Mouse (Mus musculus): ENCODE measurements around the gene Siglech. TPM values are rescaled to one million over a fixed set of nuclear protein-coding genes. Genes with fewer than 3 reads are reported as not detected.

Siglech gene
- polyA plus RNA-seq (2016; fragmentation: Nextera tagmentation; extraction: Ambion mirVana) = 0.42 and 0.65 TPM in 2 replicates

DNA sequence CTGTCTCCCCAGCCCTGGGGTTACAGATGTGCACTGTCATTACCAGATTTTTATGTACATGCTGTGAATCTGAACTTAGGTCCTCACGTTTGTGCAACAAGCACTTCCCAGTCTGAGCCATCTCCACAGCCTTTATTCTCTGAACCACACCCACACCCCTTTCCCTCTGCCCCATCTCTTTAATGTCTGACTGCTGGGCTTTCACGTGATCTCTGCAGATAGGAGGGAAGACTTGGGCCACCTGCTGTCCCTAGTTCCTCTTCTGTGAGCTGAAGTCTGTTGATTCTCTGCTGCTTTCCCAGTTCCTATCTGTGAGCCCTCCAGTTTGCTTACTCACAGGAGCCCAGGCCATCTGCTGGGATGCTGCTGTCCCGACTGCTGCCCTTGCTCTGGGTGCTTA is at the start of gene Siglech:
Gene Siglech (plus strand): TSS at position 253 of the 400 bp plus-strand sequence.
- no peaks in the 10 kb centered on the region for H3K27me3 ChIP-seq
- WGBS = 50% methylated on average over 3 of the region's 3 CpGs
- H3K9me3 ChIP-seq = no peaks in the 10 kb centered on the region
- H3K4me3 ChIP-seq (replicated peaks) = no peak within 1 kb of the TSS
- no peak within 1 kb of the TSS for H3K27ac ChIP-seq
- no peak within 1 kb of the TSS for H3K4me2 ChIP-seq
- H3K4me1 ChIP-seq = no peaks in the 10 kb centered on the region
- ATAC-seq (ENCODE audit: low FRiP score) = no peak
- no peaks in the 10 kb centered on the region for H3K36me3 ChIP-seq (replicated peaks)
- H3K9ac ChIP-seq = no peak within 1 kb of the TSS

DNA sequence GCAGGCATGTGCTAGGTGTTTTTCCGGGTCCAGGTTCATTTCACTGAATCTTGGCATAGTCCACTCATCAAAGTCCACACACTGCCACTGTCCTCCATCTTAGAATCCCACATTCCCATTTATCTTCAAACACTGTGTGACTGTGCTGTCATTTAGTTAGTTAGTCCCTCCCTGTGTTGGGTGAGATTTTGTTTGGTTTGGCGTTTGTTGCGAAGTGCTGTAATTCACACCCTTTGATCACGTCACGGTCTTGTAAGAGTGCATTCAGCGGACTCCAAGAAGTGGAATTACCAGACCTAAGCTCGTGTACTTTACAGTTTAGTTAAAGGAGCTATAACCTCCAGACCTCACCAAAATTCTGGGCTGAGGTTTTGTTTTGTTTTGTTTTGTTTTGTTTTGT is 45.3 kb upstream of the Siglech start:
- Histone ChIP-seq H3K4me1 (no peaks in the 10 kb centered on the region), H3K36me3 (replicated peaks) (no peaks in the 10 kb centered on the region), H3K4me2 (no peak overlapping the region), H3K4me3 (replicated peaks) (no peak overlapping the region), H3K9ac (no peak overlapping the region), H3K27ac (no peak overlapping the region), H3K9me3 (no peaks in the 10 kb centered on the region), H3K27me3 (no peaks in the 10 kb centered on the region)
- whole genome bisulfite sequencing = 74% methylated on average over 7 of the region's 7 CpGs
- ATAC-seq (ENCODE audit: low FRiP score) = no peak

DNA sequence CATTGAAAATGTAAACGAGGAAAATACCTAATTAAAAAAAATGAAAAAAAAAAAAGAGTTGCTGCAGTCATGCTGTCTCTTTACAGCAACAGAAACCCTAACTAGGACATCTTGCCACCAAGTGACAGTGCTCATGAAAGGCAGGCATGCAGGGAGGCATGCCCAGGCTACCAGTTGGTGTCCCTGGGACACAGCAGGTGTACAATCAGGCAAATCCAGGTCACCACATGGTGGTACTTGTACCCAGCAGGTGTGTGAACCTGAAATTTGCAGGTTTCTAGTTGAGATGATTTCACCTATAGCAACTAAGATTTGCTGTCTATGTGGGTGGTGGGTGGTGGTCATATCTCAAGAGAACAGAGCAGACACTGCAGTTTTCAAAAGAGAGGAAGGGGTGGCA is 39.1 kb upstream of the Siglech start:
- no peaks in the 10 kb centered on the region for H3K36me3 ChIP-seq (replicated peaks)
- H3K27ac ChIP-seq = no peak overlapping the region
- 62% methylated on average over 1 of the region's 1 CpGs for WGBS
- no peaks in the 10 kb centered on the region for H3K4me1 ChIP-seq
- H3K27me3 ChIP-seq = no peaks in the 10 kb centered on the region
- no peak overlapping the region for H3K4me2 ChIP-seq
- no peaks in the 10 kb centered on the region for H3K9me3 ChIP-seq
- ATAC-seq (ENCODE audit: low FRiP score) = no peak
- no peak overlapping the region for H3K9ac ChIP-seq
- H3K4me3 ChIP-seq (replicated peaks) = no peak overlapping the region

DNA sequence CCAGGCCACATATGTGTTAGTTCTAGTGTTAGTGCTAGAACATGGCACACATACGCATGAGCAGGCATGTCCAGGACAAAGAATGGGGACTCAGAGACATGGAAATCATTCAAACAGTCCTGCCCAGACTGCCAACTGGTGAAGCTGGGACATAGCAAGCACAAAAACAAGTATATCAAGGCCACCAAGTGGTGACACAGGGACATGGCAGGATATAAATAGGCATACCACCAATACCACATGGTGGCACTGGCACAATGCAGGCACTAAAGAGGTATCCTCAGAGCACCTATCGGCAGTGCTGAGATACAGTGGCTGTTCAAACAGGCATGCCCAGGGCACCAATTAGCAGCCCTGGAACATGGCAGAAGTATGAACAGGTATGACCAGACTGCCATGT is 33.5 kb upstream of the Siglech start:
- Histone ChIP-seq H3K27ac (no peak overlapping the region), H3K9me3 (no peaks in the 10 kb centered on the region), H3K9ac (no peak overlapping the region), H3K27me3 (no peaks in the 10 kb centered on the region), H3K4me1 (no peaks in the 10 kb centered on the region), H3K4me2 (no peak overlapping the region), H3K4me3 (replicated peaks) (no peak overlapping the region), H3K36me3 (replicated peaks) (no peaks in the 10 kb centered on the region)
- no peak for ATAC-seq (ENCODE audit: low FRiP score)
- WGBS = 84% methylated on average over 2 of the region's 2 CpGs

DNA sequence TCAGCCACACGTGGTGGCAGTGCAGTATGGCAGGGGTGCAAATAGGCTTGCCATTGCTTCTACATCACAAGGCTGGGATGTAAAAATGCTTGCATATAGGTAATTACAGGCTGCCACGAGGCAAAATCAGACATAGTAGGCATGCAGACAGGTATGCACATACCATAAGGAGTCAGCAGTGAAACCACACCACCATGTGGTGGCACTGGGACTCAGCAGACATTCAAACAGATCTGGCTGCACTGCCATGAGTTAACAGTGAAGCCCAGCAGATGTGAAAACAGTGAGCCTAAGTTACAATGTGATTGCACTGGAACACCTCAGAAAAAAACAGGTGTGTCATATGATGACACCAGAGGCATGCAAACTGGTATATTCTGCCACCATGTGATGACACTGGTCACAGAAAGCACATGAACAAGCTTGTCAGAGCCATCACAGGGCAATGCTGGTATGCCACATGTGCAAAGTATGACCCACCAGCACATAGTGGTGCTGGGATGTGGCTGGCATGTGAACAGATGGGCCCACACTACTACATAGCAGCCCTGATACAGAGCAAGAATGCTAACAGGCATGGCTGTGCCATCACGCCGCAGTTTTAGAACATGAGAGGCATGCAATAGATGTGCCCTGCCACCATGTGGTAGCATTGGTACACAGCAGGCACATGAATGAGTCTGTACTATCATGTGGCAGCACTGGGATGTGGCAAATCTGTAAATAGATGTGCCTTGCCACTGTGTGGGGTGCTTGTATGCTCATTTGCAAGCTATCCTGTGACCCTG is 30.7 kb upstream of the Siglech start:
- 55% methylated on average over 4 of the region's 4 CpGs for WGBS

DNA sequence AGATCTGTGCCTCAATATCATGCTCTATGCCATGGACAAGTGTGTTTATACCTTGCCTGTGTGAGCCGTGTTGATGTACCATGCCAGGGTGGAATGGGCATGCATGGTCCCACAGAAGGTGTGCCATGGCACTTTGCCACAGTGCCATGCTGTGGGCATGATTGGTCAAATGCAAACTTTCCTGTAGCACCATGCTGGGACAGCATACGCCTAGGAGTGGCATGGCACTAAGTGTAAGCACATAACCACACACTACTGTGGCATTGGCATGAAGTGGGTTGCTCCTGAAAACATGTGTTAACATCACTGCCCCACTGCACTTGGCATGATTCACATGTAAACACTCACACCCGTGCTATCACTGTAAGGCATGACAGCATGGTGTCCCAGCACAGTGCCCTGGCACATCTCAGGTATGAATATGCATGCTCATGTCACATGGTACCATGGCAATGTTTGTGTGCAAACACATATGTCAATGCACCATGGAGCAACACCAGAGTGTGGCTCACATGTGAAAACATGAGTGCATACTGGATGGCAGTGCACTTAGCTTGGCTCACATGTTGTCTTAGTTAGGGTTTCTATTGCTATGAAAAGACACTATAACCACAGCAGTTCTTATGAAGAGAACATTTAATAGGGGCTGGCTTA is 24.2 kb upstream of the Siglech start:
- Histone ChIP-seq H3K36me3 (replicated peaks) (no peaks in the 10 kb centered on the region), H3K27ac (no peak overlapping the region), H3K9me3 (no peaks in the 10 kb centered on the region), H3K4me1 (0 out of 2 replicates have a peak, but pooled peaks cover 6% of the 10 kb centered on the region), H3K4me3 (replicated peaks) (no peak overlapping the region), H3K4me2 (no peak overlapping the region), H3K27me3 (no peaks in the 10 kb centered on the region), H3K9ac (no peak overlapping the region)
- 85% methylated on average over 3 of the region's 3 CpGs for WGBS
- no peak for ATAC-seq (ENCODE audit: low FRiP score)

More for the DNA sequence above, 30.7 kb upstream of the Siglech start:
- Histone ChIP-seq H3K4me1 (no peaks in the 10 kb centered on the region), H3K27me3 (no peaks in the 10 kb centered on the region), H3K27ac (no peak overlapping the region), H3K36me3 (replicated peaks) (no peaks in the 10 kb centered on the region), H3K9ac (no peak overlapping the region), H3K9me3 (no peaks in the 10 kb centered on the region), H3K4me2 (no peak overlapping the region), H3K4me3 (replicated peaks) (no peak overlapping the region)
- peak; percentile 43 for ATAC-seq (ENCODE audit: low FRiP score)

DNA sequence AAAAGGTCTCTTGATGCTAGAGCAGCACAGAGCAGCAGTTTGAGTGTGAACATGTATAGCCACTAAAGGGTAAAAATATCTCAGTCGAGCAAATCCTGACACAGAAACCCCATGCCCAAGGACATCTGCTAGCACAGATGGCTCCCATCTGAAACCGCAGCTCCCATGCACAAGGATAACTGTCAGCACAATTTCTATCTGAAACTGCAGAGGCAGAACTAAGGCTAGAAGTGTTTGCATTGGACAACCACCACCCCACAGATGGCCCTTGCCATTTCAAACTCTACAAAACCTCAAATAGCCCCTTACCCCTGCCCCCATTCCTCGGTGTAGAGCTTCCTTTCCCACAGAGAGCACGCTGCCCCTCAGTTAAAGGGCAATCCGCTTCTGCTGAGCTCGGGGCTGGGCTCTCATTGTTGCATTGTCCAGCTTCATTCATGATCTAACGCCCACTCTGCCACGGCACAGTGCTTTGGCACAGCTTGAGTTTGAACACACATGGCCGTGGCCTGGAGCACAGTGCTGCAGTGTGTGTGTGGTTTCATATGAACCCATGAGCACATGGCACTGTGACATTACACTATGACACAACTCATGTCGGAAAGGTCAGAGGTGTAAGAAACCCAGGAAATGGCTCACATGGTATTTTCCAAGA is 23.3 kb upstream of the Siglech start:
- no peak overlapping the region for H3K9ac ChIP-seq
- no peak overlapping the region for H3K4me2 ChIP-seq
- H3K36me3 ChIP-seq (replicated peaks) = no peaks in the 10 kb centered on the region
- peak; percentile 49; the same call in 1 of the 2 replicates for ATAC-seq (ENCODE audit: low FRiP score)
- 0 out of 2 replicates have a peak, but pooled peaks cover 6% of the 10 kb centered on the region for H3K4me1 ChIP-seq
- H3K4me3 ChIP-seq (replicated peaks) = no peak overlapping the region
- H3K27me3 ChIP-seq = no peaks in the 10 kb centered on the region
- H3K27ac ChIP-seq = no peak overlapping the region
- no peaks in the 10 kb centered on the region for H3K9me3 ChIP-seq
- 36% methylated on average over 10 of the region's 10 CpGs for WGBS

DNA sequence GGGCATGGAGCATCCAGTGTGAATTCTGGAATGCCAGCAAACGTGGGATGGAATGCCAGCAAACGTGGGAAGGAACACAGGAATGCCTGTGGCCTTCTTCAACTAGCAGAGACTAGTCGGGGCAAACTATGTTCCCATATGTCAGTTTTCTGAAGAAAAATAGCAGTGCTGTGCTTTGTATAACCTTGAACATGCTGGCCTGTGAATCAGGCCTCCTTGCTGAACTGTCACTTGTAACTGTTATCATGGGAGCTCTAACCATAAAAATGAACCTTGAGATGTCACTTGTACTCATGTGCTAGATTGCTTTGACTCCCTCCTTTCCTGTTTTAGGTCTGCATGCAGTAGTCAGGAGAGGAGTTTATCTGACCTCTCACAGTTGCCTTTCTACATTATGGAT is 17.1 kb upstream of the Siglech start:
- H3K27ac ChIP-seq = no peak overlapping the region
- 76% methylated on average over 3 of the region's 3 CpGs for WGBS
- H3K36me3 ChIP-seq (replicated peaks) = no peaks in the 10 kb centered on the region
- no peaks in the 10 kb centered on the region for H3K9me3 ChIP-seq
- no peak overlapping the region for H3K9ac ChIP-seq
- H3K4me1 ChIP-seq = no peaks in the 10 kb centered on the region
- ATAC-seq (ENCODE audit: low FRiP score) = no peak
- no peak overlapping the region for H3K4me3 ChIP-seq (replicated peaks)
- H3K4me2 ChIP-seq = no peak overlapping the region
- H3K27me3 ChIP-seq = no peaks in the 10 kb centered on the region

DNA sequence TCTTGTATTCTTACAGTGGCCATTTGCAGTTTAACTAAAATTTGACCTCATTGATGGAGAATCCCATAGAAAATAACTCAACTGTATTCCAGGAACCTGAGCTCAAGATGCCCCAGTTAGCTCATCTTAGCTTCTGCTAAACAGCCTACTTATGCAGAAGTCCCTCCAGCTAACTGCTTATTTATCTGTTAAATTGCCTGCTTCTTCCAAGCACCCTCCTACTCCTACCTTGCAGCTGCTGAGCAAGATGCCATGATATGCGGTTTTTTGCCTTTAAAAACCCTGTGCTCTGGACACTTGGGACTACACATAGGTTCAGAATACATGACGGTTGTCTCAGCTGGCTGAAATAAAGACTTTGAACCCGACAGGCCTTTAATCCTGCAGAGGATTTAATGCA is 8.6 kb upstream of the Siglech start:
- Histone ChIP-seq H3K36me3 (replicated peaks) (no peaks in the 10 kb centered on the region), H3K27me3 (no peaks in the 10 kb centered on the region), H3K9me3 (no peaks in the 10 kb centered on the region), H3K27ac (no peak overlapping the region), H3K4me2 (no peak overlapping the region), H3K9ac (no peak overlapping the region), H3K4me1 (no peaks in the 10 kb centered on the region), H3K4me3 (replicated peaks) (no peak overlapping the region)
- no peak for ATAC-seq (ENCODE audit: low FRiP score)
- WGBS = 66% methylated on average over 3 of the region's 3 CpGs

DNA sequence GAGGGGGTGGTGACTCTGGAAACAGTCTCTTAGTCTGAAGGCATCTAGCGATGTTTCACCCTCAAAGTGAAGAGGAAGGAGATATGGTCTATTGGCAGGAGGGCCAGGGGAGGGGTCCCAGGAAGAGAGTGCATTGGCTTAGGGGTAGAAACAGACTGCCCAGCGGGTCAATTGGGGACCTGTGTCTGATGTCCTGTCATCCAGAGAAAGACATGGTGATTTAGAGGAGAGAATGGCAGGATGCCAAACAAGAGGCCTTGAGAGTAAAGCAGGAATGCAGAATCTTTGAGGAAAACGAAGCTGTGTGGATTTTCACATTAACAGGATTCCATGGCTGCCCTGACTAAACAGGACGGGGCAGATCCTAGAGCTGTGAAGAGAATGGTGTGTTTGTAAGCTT is 12.0 kb downstream of the Siglech start:
- ATAC-seq (ENCODE audit: low FRiP score) = no peak
- Histone ChIP-seq H3K4me3 (replicated peaks) (no peak overlapping the region), H3K36me3 (replicated peaks) (no peaks in the 10 kb centered on the region), H3K9ac (no peak overlapping the region), H3K27me3 (no peaks in the 10 kb centered on the region), H3K4me2 (no peak overlapping the region), H3K27ac (no peak overlapping the region), H3K9me3 (no peaks in the 10 kb centered on the region), H3K4me1 (no peaks in the 10 kb centered on the region)
- 68% methylated on average over 4 of the region's 4 CpGs for WGBS

DNA sequence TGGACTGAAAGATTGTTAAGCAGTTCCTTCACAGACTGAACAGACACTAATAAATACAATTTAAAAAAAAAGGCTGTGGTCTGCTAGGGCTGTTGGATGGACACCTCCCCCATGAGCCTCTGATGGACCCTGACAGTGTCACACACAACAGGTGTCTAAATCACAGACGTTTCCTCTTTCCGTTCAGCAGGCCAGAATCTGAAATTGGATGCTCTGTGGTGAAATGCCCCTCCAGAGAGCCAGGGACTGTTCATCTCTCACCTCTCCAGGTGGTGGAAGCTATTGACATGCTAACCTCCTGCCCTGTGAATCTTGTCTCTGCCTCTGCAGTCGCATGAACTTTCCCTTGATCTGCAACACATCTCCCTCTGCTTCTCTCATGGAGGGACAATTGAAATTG is 14.5 kb downstream of the Siglech start:
- H3K4me1 ChIP-seq = no peaks in the 10 kb centered on the region

DNA sequence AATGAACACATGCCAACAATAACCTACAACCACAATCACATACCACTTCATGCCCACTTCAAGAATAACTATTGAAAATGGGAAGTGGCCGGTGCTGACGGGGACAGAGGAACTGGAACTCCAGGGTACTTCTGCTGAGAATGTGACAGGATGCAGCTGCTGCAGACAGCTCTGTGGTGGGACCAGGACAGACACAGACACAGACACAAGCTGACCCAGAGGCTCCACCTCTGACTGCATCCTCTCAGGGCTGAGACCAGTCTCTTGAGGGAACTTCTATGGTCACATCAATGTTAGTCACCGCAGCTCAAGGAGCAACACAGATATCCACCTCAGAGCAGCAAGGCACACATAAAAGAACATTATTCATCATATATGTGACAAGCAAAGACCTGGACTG is 16.6 kb downstream of the Siglech start:
- H3K27ac ChIP-seq = no peak overlapping the region
- 91% methylated on average over 3 of the region's 3 CpGs for WGBS
- H3K4me3 ChIP-seq (replicated peaks) = no peak overlapping the region
- H3K9ac ChIP-seq = no peak overlapping the region
- no peaks in the 10 kb centered on the region for H3K9me3 ChIP-seq
- no peaks in the 10 kb centered on the region for H3K36me3 ChIP-seq (replicated peaks)
- no peaks in the 10 kb centered on the region for H3K27me3 ChIP-seq
- H3K4me2 ChIP-seq = no peak overlapping the region
- ATAC-seq (ENCODE audit: low FRiP score) = no peak
- H3K4me1 ChIP-seq = no peaks in the 10 kb centered on the region

More for the DNA sequence above, 14.5 kb downstream of the Siglech start:
- Histone ChIP-seq H3K4me3 (replicated peaks) (no peak overlapping the region), H3K27ac (no peak overlapping the region), H3K36me3 (replicated peaks) (no peaks in the 10 kb centered on the region), H3K4me2 (no peak overlapping the region), H3K9me3 (no peaks in the 10 kb centered on the region), H3K27me3 (no peaks in the 10 kb centered on the region), H3K9ac (no peak overlapping the region)
- WGBS = 75% methylated on average over 3 of the region's 3 CpGs
- ATAC-seq (ENCODE audit: low FRiP score) = no peak

Data from forebrain, embryonic 12.5 days (tissue).